Mouse (Mus musculus) adrenal gland, adult 2 months (tissue): Measurements from ENCODE around the gene Iqsec1. TPM values are rescaled to one million over a fixed set of nuclear protein-coding genes. Genes with fewer than 3 reads are reported as not detected.

Source experiments
- DNase-seq: peaks from one replicate; pipeline ENCODE4 v3.0.0; 2021
- polyA plus RNA-seq: library from polyadenylated mRNA; depleted of rRNA; stranded (reverse); fragments of >200 nt; gene quantifications from 2 replicates; pipeline ENCODE4 v1.2.3, GENCODE M21; 2012
- total RNA-seq, 2 experiments: library from RNA; stranded (reverse); gene quantifications; 2 replicates each; pipeline ENCODE4 v1.2.3; 2021

Iqsec1 gene
- total and polyA plus RNA-seq, 3 experiments = 101 to 168 (median 123) TPM

DNA sequence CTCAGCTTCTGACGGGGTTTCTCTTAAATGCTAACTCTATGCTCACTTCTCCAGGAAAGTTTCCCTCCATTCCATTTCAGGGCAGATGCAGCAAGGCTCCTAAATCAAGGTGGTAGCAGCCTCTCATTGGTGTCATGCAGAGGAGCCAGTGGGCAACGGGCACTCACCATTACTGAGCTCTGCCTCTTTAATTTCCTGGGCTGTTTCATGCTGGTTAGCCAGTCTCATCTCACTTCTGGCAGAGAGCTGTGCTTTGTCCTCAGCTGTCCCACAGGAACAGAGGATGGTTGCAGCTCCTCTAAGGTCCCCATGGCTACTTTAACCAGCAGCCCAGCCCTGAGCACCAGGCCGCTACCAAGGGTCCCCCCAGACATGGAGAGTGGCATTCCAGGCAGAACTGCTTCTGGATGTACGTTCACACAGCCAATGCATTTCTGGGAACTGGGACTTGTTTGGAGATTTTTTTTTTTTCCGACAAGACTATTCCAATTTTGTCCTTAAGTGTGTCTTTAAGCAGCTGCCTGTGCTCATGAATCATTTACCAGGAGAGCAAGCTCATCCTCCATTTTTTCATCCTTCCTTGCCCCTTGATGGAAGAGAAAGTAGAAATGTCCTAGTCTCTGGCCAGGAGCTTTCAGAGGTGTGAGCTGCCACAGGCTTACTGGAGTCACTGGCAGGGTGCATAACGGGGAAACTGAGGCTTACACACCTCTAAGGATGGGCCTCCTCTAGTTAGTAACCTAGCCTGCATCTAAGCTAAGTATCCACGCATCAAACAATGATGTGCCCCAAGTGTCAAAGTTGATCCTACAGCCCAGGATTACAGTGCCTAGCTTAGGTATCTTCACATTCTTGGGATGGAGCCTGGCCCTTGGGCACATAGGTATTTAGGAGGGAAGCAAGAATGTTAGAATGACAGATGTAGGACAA, 98.9 kb downstream of the Iqsec1 start:
- no peak for DNase-seq

DNA sequence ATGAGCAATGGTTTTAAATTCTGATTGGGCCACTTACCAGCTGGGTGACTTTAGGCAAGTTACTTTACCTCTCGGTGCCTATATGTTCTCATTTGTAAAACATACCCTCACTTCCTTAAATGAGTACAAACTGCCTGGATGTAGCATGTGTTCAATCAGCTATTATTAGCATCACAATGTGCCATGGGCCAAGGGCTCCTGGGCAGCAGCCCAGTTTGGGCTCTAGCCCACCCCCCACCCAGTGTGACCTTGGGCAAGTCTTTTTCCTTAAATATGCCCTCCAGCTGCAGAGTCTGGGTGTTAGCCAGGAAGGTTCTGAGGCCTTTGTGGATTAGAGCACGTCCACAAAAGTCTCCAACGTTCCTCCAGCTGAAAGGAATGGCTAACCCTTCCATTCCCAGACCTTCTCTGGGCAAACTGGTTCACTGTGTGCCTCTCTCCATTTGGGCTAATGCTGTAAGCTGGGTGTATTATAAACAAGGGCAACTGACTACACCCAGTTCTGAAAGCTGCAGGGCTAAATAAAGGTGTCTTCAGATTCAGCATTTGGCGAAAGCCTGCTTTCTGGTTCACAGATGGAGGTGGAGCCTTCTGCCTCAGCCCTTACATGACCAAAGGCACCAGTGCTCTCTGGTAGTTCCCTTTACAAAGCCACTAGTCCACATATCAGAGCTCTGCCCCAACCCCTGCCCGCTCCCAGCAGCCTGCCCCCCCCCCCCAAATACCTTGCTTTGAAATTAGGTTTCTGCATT, 101.3 kb downstream of the Iqsec1 start:
- DNase-seq = no peak

DNA sequence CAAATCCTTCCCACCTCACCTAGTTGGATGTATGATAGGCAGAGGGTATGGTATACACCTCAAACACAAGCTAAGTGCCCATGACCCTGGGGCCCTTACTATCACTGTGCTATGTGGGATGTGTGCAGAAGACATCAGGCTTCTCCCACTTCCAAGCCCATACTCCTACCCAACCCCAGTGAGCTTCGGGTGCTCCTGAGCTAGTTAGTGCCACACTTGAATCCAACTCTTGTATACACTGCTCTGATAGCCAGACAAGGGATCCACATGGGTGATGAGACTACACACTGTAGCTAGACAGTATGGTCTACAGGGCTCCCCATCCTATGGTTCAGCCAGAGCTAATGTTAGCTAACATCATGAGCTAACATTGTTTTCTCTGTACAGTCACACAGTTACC, 102.9 kb downstream of the Iqsec1 start:
- no peak for DNase-seq

DNA sequence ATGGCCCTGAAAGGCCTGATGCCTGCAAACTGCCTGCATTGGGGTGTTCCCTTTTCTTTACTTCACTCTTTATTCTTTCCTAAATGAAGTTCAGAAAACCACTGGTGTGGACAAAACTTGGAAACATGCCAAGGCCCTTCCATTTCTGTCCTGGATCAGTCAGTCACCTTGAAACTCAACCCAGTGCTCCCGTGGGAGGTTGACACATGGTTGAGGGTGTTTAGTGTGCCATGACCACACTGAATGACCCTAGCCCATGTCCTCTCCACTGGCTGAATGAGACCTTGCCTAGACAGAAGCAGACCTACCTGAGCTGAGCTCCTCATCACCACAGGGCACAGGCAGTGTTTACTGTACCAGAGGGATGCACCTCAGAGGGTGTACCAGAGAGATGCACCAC, 103.9 kb downstream of the Iqsec1 start:
- DNase-seq = no peak

DNA sequence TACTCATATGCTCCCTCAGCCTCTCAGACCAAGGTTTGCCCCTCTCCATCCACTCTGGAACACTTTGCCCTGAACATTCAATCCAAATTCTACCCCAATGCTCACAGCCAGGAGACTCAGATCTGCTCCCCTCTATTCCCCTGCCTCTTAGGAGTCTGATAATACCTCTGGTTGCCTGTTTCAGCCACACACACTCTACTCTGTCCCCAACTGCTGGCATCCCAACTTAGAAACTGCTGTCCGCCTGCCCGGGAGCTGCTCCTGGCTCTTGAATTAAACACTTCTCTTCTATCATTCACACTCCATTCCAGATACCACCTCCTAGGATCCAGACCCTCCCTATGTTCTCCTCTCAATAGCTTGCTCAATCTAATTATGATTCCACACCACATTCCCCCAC, 107.5 kb downstream of the Iqsec1 start:
- no peak for DNase-seq

DNA sequence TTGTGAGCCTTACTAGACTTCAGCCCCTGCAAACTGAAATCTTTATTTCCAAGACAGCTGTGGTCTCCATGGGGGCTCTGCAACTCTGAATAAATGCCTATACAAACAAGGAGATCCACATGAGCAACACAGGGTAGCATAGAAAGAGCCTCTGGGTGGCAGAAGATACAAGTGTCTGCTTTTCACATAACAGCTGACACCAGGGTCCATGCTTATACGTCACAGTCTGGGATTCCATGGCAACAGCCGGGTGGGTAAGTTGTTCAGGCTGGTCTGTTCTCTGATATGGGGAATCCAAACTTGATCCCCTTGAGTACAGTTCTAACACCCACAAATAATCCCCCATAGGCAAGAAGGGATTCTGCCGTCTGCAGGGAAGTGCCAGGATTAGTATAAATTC, 108.1 kb downstream of the Iqsec1 start:
- DNase-seq = no peak

DNA sequence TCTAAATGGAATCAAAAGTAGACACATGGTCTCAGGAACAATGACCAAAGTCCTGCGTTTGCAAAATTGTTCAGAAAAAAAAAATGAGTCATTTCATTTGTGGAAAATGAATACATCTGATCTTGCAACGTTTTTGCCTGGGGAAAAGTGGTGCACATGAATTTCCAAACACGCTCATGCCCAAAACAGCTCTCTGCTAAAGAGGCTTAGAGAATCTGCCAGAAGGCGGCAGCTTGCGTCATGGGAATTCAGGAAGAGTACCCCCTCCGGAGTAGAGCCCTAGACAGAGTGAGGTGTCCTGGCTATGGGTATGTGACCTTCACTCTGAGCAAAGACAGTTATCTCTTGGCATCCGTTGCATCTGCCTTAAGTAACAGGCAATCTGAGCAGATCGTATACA, 116.9 kb downstream of the Iqsec1 start:
- no peak for DNase-seq

DNA sequence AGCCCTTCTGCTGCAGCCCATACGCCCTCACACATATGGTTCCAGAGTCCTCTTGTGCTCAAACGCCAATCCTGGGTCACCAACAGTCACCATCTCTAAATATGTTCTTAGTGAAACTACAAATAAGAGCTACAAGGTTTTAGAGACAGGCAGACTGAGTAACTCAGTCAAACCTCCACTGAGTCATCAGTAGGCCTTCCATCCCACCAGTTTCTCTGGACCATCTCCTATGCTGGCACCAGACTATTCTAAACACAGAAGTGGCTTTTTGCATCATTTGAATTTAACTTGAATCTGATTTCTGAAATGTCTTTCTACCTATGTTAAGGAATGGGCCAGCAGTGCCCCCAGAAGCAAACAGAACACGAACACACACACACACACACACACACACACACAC, 120.5 kb downstream of the Iqsec1 start:
- DNase-seq = no peak

DNA sequence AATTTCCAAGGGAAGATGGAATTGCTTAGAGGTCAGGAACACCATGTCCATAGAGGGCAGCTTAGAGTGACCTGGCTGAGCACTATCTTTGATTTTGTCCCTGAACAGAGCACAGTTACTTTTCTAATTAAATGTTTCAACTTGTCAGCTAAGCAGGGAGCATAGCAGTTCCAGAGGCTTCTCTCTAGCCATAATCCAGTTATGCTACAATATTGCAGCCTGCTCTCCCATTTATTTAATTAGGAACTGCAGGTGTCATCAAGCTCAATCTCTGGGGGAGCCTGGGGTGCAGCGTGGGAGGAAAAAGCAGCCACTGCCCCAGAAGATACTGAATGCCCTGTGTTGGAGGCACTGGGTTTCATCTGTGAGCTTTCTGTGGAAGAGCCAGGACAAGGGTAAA, 127.1 kb downstream of the Iqsec1 start:
- no peak for DNase-seq

DNA sequence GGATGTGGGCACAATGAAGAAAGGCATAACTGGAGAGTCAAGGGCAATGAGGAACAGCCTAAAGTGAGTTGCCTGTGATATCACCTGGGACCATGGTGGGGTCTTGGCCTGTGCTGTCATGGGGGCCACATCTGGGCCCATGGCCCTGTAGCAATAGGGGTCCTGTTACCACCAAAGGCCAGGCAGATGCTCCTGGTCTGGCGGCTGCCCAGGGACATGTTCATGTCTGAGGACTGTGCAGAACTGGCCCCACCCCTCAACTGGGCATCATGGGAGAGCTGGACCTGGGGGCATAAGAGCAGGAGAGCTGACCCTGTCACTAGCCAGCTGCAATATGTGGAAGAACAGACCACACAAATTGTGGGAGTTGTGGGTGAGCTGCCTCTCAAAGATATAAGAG, 130.6 kb downstream of the Iqsec1 start:
- DNase-seq = no peak

DNA sequence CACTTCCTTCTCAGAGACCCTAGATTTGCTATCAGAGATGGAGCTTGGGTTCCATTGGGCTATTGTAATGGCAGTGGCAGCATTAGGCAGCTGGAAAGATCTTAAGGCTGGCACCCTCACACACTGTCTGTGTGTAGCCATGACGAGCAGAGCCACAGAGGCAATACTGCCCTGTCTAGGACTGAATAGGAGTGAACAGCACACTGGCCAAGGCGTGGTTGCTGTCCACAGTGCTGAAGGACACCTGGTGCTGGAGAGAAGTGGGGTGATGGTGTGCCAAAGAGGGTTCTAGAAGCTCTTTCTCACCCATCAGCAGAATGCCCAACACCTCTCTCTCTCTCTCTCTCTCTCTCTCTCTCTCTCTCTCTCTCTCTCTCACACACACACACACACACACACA, 136.1 kb downstream of the Iqsec1 start:
- DNase-seq = no peak

DNA sequence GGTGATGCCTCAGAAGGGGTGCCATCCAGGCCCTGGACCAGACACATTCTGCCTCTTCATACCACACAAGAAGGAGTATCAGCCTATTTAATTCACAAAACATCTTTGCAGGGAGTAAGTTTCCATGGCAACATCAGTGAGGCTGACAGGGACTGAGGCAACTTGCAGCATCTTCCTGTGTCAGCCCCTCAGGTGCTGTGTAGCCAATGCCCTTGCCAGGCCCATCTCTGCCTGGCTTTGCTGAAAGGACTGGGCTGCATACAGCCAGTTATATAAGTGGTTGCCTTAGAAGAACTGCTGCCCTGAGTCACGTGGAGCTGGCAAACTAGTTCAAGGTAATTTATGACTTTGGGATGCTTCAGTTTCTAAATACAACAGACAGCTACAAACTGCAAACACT, 140.4 kb downstream of the Iqsec1 start:
- peak; percentile 5 for DNase-seq

DNA sequence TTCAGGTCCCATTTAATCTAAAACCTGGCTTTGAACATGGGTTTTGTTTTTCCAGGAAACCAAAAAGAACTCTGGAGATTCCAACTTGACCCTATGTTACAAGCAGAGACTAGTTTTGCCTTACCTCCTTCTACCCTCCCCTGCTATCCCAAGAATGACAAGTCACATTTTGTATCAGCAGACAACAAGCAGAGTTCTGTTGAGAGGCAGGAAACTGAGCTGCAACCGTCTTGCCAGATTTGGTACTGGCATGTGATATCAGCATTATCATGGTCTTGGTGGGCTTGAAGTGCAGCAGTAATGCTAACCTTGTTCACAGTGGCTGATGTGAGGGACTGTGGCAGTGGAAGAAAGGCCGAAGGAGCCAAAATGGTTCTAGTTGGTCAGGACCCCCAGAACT, 141.0 kb downstream of the Iqsec1 start:
- no peak for DNase-seq

DNA sequence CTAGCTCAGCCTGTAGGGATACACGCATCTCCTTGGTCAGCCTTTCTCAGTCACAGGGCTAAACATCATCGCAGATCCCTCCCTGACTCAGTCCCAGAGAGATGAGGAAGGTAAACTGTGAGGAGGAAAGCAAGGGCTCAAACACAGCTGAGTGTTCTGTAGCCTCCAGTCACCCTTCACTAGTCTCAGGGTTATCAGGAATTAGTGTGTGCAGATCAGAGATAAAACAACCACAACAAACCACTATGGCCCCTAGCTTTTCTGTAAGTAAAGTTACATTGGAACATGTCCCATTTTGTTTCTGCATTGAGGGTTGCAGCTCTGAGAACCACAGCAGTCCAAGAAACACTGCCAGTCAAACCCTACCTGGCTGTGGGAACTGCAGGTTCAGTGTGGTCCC, 148.5 kb downstream of the Iqsec1 start:
- no peak for DNase-seq

DNA sequence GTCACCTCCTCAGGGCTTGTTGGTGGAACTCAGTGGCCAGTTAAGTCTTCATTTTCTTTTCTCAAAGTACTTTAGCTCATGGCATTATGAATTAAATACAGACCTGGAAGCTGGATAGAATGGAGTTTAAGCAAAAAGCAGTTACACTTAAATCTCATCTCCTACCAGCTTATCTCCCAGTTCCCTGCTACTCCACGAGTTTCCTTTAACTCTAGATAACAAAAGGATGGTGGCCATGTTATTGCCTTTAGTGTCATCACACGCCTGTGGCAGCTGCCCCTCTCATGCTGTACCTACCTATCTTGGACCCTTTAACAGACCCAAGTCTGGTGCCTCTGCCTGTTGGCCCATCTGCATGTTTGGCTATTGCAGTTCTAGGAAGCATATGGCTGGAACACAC, 151.7 kb downstream of the Iqsec1 start:
- no peak for DNase-seq

DNA sequence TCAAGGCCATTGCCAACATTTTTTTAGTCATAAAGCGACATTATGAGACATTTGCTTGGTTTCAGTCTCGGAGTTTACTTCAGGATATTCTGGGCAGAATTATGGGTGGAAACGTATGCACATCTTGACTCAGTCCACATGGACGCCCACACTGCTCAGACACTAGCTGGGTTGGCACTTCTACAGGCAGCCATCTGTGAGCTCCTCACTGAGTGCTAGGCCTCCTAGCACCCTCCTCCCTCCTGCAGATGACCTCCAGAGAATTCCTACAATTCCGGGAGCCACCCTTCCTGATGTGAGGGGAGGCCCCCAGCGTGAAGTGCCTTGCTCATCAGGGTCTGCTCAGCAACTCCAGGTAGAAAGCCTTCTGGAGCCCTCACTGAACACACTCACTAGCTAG, 158.9 kb downstream of the Iqsec1 start:
- no peak for DNase-seq

DNA sequence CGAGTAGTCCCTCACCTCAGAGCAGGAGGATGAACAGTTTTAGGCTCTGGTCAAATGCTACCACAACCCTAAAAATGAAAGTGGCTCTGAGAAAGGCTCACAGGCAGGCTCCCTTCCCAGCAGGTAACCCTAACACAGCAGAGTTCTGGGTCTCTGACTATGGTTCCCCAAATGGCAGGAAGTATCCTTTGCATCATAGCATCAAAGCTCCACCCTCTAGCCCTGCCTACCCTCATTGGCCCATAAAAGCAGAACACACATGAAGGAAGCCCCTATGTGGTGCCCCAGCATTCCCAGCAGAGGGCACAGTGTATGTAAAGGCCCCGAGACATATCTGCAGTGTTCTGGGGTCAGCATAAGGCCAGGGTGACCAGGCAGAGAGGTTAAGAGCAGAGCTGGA, 163.4 kb downstream of the Iqsec1 start:
- DNase-seq = no peak

DNA sequence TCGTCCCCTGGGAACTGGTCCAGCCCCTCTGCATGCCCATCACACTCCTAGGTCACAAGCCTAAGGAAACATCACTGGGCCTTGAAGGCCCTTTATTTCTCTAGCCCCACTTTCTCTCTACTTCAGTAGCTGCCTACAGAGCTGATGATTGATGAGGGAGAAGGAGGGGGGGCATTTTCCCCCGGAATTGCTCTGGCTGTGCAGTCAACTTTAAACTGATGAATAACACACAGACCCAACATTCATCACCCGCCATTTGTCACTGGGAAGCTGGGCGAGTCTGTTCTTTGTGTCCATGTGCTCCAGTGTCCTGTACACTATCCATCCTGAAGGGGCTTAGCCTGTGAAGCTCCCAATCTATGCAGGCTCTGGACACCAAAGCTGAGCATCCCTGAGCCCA, 165.2 kb downstream of the Iqsec1 start:
- DNase-seq = no peak

DNA sequence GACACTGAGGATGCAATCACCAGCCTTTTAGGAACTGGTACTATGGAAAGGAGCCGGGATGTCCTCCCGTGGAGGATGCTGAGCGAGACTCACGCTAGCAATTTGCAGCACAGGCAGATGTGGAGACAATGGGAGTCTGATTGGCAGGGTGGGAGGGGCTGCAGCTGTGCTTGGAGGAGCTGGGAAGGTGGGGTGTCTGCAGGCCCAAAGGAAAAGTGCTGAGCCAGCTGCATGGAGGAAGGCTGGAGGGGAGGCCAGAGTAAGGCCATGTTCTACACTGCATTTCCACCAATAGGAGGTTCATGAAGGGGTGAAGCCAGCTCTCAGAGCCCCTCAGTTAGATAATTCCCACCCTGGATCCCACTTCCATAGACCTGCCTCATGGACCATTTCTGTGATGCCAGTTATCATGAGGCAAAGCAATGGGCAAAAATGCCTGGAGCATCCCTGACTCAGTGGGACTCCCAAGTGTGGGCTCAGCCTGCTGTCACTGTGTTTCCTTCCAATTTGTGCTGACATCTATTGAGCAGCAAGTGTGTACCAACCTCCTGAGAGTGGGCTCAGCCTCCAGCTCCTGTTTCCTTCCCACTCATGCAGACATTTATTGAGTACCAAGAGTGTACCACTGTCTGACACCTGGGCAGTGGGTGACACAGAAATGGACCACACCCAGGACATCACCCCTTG, 166.4 kb downstream of the Iqsec1 start:
- DNase-seq = no peak

DNA sequence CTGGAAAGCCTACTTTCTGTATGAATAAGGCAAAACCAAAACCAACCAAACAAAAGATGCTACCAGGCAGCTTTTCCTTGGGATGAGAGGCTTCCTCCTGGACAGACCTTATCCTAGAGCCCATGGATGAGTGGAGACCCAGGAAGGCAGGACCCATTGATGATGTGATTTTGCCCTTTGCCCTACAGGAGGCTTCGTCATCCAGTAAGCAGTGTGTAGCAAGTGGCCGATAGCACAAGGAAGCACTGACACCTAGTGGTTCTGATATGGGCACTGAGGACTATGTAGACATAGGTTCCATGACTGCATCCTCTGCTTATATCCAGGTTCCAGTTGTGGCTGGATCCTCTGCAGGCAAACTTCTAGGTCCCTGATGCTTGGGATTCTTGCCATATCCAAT, 168.6 kb downstream of the Iqsec1 start:
- DNase-seq = no peak

DNA sequence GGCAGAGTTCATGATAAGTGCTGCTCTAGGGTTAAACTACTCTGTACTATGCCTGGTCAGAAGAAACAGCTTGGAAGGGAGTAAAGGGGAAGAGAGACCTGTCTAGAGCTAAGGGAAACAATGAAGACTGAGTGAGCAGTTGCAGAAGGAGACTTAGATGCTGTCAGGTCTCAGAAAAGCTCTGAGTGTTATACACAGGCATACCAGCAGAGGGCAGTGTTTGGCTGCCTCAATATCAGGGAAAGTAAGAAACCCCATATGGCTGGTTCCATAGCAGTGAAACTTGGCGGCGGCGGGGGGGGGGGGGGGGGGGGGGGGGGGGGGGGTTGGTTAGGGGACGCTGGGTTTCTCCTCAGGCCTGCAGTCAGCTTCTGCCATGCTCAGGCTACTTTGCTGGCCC, 169.5 kb downstream of the Iqsec1 start:
- DNase-seq = peak; percentile 58

DNA sequence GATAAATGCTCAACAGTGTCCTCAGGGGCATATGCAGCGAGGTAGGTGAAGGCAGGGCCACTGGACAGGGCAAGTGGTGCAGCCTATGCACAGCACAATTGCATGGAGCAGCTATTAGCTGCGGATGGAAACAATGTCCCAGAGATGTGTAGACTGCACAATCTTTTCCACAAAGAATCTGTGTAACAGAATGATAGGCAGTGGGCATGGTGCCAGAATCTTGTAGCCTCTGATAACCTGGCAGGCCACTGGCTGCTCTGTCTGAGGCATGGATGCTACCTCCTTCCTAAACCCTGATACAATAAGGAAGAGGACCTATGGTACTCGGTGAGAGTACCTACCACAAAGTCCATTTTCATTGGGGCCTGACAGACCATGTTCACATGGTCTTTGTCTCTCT, 171.9 kb downstream of the Iqsec1 start:
- DNase-seq = no peak

DNA sequence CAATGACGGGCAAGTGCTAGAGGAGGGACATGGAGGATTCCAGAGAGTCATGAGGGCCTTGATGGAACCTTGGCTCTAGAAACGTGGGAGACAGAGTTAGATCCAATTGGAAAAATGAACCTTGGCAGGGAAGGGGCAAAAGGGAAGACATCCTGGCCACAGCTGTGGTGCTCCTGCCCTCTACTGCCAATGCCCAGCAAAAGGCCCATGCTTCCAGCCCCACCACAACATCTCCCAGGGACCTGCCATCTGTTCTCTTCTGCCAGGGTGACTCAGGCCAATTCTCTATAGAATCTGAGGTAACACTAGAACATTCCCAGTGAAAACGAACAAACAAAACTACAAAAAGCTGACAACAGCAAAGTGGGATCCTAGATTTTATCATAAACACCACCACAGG, 173.1 kb downstream of the Iqsec1 start:
- DNase-seq = no peak
